Mouse (Mus musculus) embryonic facial prominence, embryonic 12.5 days (tissue): ENCODE measurements around the gene Dbi. TPM values are rescaled to one million over a fixed set of nuclear protein-coding genes. Genes with fewer than 3 reads are reported as not detected.
"Not testable (repeated sequence)": the region's sequence is repeated elsewhere in the genome, so short reads cannot be mapped to it uniquely, and the experiment has no call there.

Experiments used
- ATAC-seq: fragments of 200-750 bp; cut with Nextera tagmentation; 2 replicates; pipeline ENCODE4 v1.8.0; 2017; ENCODE audit not compliant: insufficient number of reproducible peaks, insufficient read depth, low FRiP score, low TSS enrichment
- H3K27ac ChIP-seq: fragments of 300-500 bp; sonication (generic); 2 replicates; pipeline ENCODE4 v1.5.1; 2016; ENCODE audit warnings: mild to moderate bottlenecking
- H3K27me3 ChIP-seq: fragments of 300-500 bp; sonication (generic); 2 replicates; pipeline ENCODE4 v1.6.1; 2016; ENCODE audit warnings: mild to moderate bottlenecking, moderate library complexity
- H3K36me3 ChIP-seq: fragments of 300-500 bp; sonication (generic); 2 replicates; pipeline ENCODE4 v1.6.1; 2016; ENCODE audit warnings: mild to moderate bottlenecking
- H3K4me1 ChIP-seq: fragments of 300-500 bp; sonication (generic); 2 replicates; pipeline ENCODE4 v1.6.1; 2016
- H3K4me2 ChIP-seq: fragments of 300-500 bp; sonication (generic); replicated peaks from 2 replicates; pipeline ENCODE4 v1.6.1; 2016; ENCODE audit warnings: mild to moderate bottlenecking, moderate library complexity
- H3K4me3 ChIP-seq: fragments of 300-500 bp; sonication (generic); 2 replicates; pipeline ENCODE4 v1.5.1; 2016; ENCODE audit warnings: mild to moderate bottlenecking
- H3K9ac ChIP-seq: fragments of 300-500 bp; sonication (generic); 2 replicates; pipeline ENCODE4 v1.6.1; 2016; ENCODE audit warnings: mild to moderate bottlenecking, moderate library complexity
- H3K9me3 ChIP-seq: fragments of 300-500 bp; sonication (generic); 2 replicates; pipeline ENCODE4 v1.6.1; 2016; ENCODE audit warnings: mild to moderate bottlenecking, moderate library complexity
- WGBS: fragments of 180-500 bp; shearing (Covaris S2); methylation state at CpG from one replicate; pipeline ENCODE4 v1.1.7; 2016; 5-methylcytosine and 5-hydroxymethylcytosine counted together
- polyA plus RNA-seq: library from polyadenylated mRNA; unstranded; fragments of >200 nt; fragmentation: Nextera tagmentation; extraction: Ambion mirVana; gene quantifications from 2 replicates; pipeline ENCODE4 v1.2.1, GENCODE M21; 2016

Gene Dbi
- polyA plus RNA-seq, 1 experiment from 2014 or later: 573 TPM

DNA sequence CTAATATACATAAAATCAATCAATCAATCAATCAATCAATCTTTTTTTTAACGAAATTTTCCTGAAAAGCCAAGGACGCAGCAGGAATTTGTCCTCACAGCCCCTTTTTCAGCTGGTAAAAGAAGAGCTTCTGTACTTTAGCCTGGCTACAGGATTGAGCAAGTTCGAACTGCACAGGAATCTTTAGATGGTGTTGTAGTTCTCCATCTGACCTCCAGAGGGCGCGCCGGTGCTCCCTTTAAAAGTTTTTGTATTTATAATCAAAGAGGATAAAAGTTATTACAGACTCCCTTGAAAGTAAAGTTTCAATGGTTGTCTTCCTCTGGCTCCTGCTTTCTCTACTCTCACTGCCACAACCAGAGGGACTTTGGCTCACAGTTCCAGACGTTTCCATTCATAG is 22.6 kb downstream of the Dbi start:
- ATAC-seq: no peak
- no peaks in the 10 kb centered on the region for H3K9me3 ChIP-seq
- H3K4me2 ChIP-seq: no peak overlapping the region
- H3K36me3 ChIP-seq: no peaks in the 10 kb centered on the region
- H3K4me3 ChIP-seq: no peak overlapping the region
- H3K9ac ChIP-seq: no peak overlapping the region
- WGBS: 14% methylated on average over 7 of the region's 7 CpGs
- no peak overlapping the region for H3K27ac ChIP-seq
- H3K4me1 ChIP-seq: no peaks in the 10 kb centered on the region
- H3K27me3 ChIP-seq: no peaks in the 10 kb centered on the region

DNA sequence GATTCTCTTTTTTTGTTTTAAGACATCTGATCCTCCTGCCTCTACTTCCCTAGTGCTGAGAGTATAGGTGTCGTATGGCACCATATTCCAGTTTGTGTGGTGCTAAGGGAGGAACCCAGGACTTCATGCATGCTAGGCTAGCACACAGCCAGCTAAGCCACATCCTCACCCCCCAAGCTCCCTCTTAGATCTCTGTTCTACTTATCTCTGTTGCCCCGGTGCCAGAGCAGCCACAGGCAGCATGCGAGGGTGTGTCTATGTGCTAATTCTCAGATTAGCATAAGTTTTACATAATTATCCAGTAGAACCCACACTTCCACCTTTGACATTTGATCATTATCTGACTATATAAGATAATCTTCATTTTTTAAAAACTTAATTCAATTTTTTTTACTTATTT is 26.0 kb downstream of the Dbi start:
- no peaks in the 10 kb centered on the region for H3K36me3 ChIP-seq
- H3K27me3 ChIP-seq: no peaks in the 10 kb centered on the region
- H3K4me1 ChIP-seq: no peaks in the 10 kb centered on the region
- ATAC-seq: no peak
- H3K9ac ChIP-seq: no peak overlapping the region
- no peaks in the 10 kb centered on the region for H3K9me3 ChIP-seq
- WGBS: 80% methylated on average over 3 of the region's 3 CpGs
- H3K4me2 ChIP-seq: no peak overlapping the region
- no peak overlapping the region for H3K4me3 ChIP-seq
- H3K27ac ChIP-seq: no peak overlapping the region

DNA sequence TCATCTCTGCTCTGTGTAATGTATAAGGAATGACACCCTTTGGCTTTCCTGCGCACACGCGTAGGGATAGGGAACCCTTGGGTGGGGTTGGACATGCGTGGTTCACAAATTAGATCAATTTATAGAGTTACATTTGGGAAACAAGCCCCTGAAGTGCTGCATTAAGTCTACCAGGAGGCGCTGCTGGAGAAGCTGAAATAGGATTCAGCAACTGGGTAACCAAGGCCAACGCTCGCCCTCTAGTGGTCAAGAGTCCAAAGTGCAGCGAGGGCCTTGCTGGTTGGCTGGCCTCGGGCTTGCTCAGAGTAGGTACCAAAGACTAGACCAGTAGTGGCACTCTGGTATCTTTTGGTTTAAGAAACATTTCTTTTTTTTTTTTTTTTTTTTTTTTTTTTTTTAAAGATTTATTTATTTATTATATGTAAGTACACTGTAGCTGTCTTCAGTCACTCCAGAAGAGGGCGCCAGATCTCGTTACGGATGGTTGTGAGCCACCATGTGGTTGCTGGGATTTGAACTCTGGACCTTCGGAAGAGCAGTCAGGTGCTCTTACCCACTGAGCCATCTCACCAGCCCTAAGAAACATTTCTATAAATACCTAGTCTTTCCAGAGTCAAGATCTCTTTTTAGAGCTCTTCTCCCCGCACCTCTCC is 27.3 kb downstream of the Dbi start:
- not testable (repeated sequence) for H3K27me3 ChIP-seq, H3K4me3 ChIP-seq, H3K9me3 ChIP-seq, ATAC-seq, H3K9ac ChIP-seq, H3K27ac ChIP-seq, H3K4me1 ChIP-seq, H3K4me2 ChIP-seq, H3K36me3 ChIP-seq
- 48% methylated on average over 11 of the region's 14 CpGs for WGBS

DNA sequence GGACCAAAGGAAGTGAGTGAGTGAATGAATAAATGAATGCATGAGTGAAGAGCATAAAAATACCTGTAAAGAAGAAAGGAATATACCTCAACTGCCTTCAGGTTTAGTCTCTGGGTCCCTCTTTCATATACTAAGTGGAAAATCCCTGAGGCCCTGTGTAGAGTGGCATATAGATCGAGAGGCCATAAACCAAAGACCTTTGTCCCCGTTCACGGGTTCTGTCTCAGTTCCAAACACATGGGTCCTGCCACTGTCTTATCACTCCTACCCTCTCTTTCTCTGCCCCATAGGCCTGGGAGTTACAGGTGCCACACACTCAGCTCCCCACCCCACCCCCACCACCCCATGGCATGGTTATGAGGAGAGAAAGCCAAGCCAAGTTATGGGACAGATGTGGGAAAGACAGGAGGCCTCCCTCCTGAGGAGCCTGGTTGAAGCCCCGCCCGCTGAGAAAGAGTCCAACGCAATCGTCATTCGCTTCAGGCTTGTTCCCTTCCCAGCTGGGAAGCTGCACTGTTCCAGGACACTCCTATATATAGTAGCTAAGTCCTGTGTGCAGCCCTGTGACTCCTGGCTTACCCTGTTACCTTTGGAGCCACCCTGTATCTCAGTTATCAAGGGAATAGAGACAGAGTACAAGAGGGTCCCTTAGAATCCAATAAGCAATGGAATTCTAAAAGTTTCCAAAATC is 29.9 kb downstream of the Dbi start:
- no peak overlapping the region for H3K4me3 ChIP-seq
- no peaks in the 10 kb centered on the region for H3K36me3 ChIP-seq
- H3K4me1 ChIP-seq: 0 out of 2 replicates have a peak, but pooled peaks cover 4% of the 10 kb centered on the region
- no peak overlapping the region for H3K4me2 ChIP-seq
- no peak overlapping the region for H3K27ac ChIP-seq
- WGBS: 82% methylated on average over 8 of the region's 8 CpGs
- H3K9ac ChIP-seq: no peak overlapping the region
- no peak for ATAC-seq
- H3K27me3 ChIP-seq: no peaks in the 10 kb centered on the region
- no peaks in the 10 kb centered on the region for H3K9me3 ChIP-seq

DNA sequence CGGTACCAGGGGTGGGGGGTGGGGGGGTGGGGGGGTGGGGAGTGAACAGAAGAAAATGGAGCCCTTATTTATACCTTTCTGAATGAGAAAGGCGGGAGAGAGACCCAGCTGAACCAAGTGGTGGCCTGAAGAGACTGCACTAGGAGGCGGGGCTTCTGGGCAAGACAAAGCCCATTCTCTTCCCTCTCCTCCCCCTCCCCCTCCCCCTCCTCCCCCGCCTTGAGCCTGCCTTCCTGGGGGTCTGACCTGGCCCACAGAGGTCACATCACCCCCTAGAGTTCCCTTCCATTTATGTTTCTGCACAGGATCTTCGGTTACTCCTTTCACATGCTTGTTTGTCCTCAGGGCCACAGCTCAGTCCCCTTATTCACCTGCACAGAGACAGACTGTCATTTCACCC is 31.7 kb downstream of the Dbi start:
- no peaks in the 10 kb centered on the region for H3K9me3 ChIP-seq
- ATAC-seq: no peak
- 5% methylated on average over 4 of the region's 5 CpGs for WGBS
- H3K4me3 ChIP-seq: no peak overlapping the region
- H3K27ac ChIP-seq: no peak overlapping the region
- no peak overlapping the region for H3K4me2 ChIP-seq
- H3K9ac ChIP-seq: no peak overlapping the region
- no peaks in the 10 kb centered on the region for H3K27me3 ChIP-seq
- H3K36me3 ChIP-seq: no peaks in the 10 kb centered on the region
- H3K4me1 ChIP-seq: 0 out of 2 replicates have a peak, but pooled peaks cover 4% of the 10 kb centered on the region

DNA sequence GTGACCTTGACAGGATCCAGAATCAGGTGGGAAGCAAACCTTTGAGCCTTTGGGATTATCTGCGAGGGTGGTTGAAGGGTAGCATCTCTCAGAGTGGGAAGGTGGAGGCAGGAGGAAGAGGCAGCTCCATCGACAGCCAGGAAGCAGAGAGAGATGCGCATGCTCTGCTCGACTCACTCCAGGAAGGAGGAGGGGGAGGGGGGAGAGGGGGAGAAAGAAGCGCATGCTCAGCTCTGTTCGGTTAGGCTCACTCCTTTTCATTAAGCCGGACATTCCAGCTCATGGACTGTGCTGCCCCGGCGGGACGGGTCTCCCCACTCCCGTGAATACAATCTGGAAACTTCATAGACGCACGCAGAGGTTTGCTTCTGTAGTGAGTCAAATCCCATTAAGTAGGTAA is 34.2 kb downstream of the Dbi start:
- Histone ChIP-seq H3K4me3 (no peak overlapping the region), H3K9ac (no peak overlapping the region), H3K27me3 (peaks cover 6% of the 10 kb centered on the region; the same call in 1 of the 2 replicates), H3K36me3 (no peaks in the 10 kb centered on the region), H3K4me2 (no peak overlapping the region), H3K4me1 (peaks cover 7% of the 10 kb centered on the region), H3K27ac (no peak overlapping the region), H3K9me3 (no peaks in the 10 kb centered on the region)
- 63% methylated on average over 13 of the region's 13 CpGs for WGBS
- no peak for ATAC-seq

DNA sequence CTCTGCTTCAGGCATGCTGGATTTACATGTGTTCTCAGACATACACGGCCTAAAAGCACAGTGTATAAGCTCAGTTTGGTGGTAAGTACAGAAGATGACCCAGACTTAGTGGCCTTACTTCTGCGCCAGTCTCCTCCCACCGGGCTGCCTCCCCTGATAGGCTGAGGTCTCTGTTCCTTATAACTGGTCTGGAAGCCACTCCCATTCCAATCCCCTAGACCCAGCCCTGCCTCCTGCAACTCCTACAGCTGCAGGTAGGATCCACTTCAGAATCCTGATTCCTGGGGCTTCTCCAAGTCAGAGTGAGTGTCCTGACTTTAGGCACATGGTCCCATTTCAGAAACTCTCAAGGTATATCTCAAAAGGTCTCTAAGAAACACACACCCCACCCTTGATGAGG is 35.2 kb downstream of the Dbi start:
- Histone ChIP-seq H3K4me3 (no peak overlapping the region), H3K4me1 (peaks cover 7% of the 10 kb centered on the region), H3K9ac (no peak overlapping the region), H3K4me2 (no peak overlapping the region), H3K9me3 (no peaks in the 10 kb centered on the region), H3K27me3 (peaks cover 6% of the 10 kb centered on the region; the same call in 1 of the 2 replicates), H3K36me3 (no peaks in the 10 kb centered on the region), H3K27ac (no peak overlapping the region)
- 61% methylated on average over 3 of the region's 3 CpGs for WGBS
- ATAC-seq: no peak

DNA sequence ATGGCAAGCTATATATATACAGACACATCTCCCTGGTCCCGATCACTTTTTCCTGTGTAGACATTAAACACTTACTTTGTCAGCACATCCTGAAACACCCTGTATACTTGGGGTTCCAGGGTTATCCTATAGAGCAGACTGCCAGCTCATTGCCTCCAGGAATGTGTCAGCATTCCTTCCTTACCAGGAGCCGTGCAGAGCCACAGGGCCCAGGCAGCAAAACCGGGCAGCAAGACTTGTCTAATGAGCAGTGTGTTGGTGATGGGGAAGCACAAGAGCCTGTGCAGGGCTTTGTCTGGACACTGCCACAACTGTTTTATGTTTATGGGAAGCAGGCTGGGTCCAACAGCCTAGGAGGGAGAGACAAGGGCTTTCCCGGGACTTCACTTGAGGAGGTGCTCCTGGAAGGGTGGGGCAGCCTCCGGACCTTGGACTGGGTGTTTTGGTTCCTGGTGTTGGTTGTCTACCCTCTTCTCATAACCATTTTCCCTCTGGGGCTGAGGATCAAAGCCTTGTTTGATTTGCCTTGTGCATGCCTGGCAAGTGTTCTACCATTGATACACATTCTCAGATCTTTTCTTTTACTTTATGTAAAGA is 36.9 kb downstream of the Dbi start:
- H3K27ac ChIP-seq: no peak overlapping the region

DNA sequence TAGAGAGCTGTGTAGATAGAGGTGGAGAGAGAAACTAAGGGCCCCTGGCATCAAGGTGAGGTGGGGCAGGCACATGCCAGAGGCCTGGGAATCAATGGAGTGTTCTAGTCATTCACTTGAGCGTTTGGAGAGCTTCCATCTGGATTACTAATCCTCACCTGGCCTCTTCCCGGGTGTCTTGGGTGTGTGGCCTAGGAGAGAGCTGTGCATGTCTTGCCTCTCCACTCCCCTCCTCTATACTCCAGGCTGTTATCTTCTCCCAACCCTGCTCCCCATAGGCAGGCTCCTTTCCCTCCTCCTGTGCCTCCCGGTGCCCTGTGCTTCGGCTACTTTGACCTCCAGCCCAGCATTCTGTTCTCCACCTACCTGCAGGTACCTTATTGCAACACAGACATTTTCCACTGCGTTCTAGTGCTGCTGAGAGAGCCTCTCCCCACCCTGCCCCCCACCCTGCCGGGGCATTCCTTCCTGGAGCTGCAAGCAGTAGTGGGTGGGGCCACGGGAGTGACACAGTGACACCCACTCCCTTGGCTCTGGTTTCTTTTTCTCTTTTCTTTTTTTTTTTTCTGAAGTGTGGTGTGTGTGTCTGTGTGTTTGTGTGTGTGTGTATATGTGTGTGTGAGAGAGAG is 37.8 kb downstream of the Dbi start:
- ATAC-seq: no peak
- 28% methylated on average over 7 of the region's 7 CpGs for WGBS
- H3K4me3 ChIP-seq: no peak overlapping the region
- H3K36me3 ChIP-seq: no peaks in the 10 kb centered on the region
- no peak overlapping the region for H3K27ac ChIP-seq
- H3K4me1 ChIP-seq: peaks cover 5% of the 10 kb centered on the region
- H3K9me3 ChIP-seq: no peaks in the 10 kb centered on the region
- peaks cover 6% of the 10 kb centered on the region; the same call in 1 of the 2 replicates for H3K27me3 ChIP-seq
- no peak overlapping the region for H3K4me2 ChIP-seq
- H3K9ac ChIP-seq: no peak overlapping the region

More for the DNA sequence above, 36.9 kb downstream of the Dbi start:
- ATAC-seq: no peak
- Histone ChIP-seq H3K27me3 (peaks cover 6% of the 10 kb centered on the region; the same call in 1 of the 2 replicates), H3K4me3 (no peak overlapping the region), H3K4me1 (peaks cover 7% of the 10 kb centered on the region), H3K4me2 (no peak overlapping the region), H3K9ac (no peak overlapping the region), H3K36me3 (no peaks in the 10 kb centered on the region), H3K9me3 (no peaks in the 10 kb centered on the region)
- 53% methylated on average over 5 of the region's 5 CpGs for WGBS

DNA sequence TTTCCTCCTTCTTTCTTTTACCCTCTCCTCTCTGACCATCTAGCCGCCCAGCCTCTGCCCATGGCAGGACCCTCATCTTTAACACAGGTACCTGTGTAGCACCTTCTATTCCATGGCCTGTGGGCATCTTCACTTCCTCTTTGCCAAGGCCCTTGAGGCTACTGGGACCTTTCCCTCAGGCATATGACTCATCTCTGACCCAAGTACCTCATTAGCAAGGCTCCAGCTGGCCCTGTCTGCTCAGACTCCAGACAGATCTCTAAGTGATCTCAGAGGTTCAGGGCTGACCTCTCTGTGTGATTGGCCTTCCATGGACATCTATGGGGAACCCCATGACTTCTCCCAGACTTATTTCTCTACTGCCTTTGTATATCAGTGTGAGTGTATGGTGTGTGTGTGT is 40.2 kb downstream of the Dbi start:
- Histone ChIP-seq H3K36me3 (no peaks in the 10 kb centered on the region), H3K9me3 (no peaks in the 10 kb centered on the region), H3K4me1 (peaks cover 10% of the 10 kb centered on the region), H3K27me3 (peaks cover 6% of the 10 kb centered on the region; the same call in 1 of the 2 replicates), H3K27ac (no peak overlapping the region), H3K9ac (no peak overlapping the region), H3K4me2 (no peak overlapping the region), H3K4me3 (no peak overlapping the region)
- 91% methylated on average over 1 of the region's 1 CpGs for WGBS
- no peak for ATAC-seq

DNA sequence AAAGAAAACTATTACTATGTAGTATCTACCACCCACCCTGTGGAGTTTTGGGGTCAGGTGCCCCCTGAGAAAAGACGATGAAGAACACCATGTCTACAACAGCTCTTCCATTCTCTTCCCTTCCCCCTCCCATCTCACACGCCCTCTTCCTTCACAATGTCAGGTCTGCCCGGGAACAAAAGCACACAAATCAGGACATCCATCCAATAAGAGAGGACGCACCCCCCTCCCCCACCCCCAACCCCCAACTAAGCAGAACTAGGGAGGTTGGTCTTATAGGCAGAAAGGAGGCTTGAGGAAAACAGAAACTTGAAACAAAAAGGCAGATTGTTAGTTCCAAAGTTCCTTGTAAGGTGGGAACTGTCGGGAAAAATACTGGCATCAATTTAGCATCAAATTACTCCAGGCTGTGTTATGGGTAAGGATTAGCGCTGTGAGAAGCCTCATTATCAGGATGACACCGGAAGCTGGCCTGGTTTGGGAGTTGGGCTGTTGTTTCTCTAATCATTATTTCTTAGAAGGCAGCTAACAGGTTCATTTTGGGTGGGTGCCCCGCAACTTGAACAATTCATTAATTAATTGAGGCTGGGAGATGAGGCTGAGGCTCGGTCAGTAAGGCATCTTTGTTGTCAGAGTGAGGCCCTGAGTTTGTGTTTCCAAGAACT is 43.0 kb downstream of the Dbi start:
- H3K4me2 ChIP-seq: no peak overlapping the region
- 6% methylated on average over 9 of the region's 9 CpGs for whole genome bisulfite sequencing
- H3K9me3 ChIP-seq: no peaks in the 10 kb centered on the region
- no peak overlapping the region for H3K9ac ChIP-seq
- H3K36me3 ChIP-seq: no peaks in the 10 kb centered on the region
- no peak for ATAC-seq
- H3K27me3 ChIP-seq: peaks cover 24% of the 10 kb centered on the region
- peaks cover 18% of the 10 kb centered on the region for H3K4me1 ChIP-seq
- no peak overlapping the region for H3K4me3 ChIP-seq
- no peak overlapping the region for H3K27ac ChIP-seq
